Mouse (Mus musculus) right cerebral cortex, postnatal 4 days (tissue): ENCODE results near the gene Glb1l2.

Source experiments
- DNase-seq: peaks from one replicate; pipeline ENCODE4 v3.0.0-alpha.2; 2022

The Glb1l2 gene

GRCm38 (mm10) chr9:26728556-26728955 lies 77.7 kb downstream of the Glb1l2 start:
- DNase-seq: no peak

DNA sequence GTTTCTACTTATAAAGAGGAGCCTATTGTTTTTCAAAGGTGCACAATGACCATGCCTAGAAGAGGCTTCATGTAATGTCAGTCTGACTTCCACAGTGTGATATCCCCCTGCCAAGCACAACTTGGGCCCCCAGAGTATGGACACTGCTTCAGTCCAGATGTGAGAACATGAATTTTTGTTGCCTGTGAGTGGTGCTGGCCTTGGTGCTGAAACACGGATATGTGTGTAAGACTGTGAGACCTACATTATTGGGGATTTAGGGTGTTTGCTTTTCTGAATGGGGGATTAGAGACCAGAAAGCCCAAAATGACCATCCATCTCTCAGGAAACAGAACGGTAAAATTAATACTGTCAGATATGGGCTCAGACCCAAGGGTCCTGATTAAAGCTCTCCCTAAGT lies 78.8 kb downstream of the Glb1l2 start:
- no peak for DNase-seq

GRCm38 (mm10) chr9:26725709-26726108 lies 80.6 kb downstream of the Glb1l2 start:
- DNase-seq: no peak

- DNase-seq: no peak
Measured at GRCm38 (mm10) chr9:26721771-26722170, 84.5 kb downstream of the Glb1l2 start.

DNA sequence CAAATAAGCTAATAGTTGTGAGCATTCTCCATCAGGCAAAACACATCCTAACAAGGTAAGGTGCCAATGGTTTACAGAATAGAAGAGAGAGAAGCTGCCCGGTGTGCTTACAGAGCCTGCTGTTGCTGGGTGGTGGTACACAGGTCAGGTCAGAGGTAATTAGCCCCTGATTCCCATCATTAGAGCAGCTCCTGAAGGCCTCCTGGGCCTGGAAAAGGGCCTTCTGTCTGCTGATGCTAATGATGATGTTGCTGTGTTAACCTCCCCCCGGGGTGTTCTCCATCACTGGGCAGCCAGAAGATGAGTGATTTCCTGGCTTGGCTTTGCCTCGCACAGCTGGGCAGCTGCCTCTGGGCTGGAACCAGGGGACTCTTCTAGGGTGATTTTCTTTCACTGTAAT lies 87.9 kb downstream of the Glb1l2 start:
- DNase-seq: no peak
